Mouse (Mus musculus): Measurements from ENCODE around the gene Ppp3ca. TPM values are rescaled to one million over a fixed set of nuclear protein-coding genes. Genes with fewer than 3 reads are reported as not detected.

Ppp3ca gene
- total and polyA plus RNA-seq, 3 experiments: 17.4 to 40.6 (median 32.0) TPM

DNA sequence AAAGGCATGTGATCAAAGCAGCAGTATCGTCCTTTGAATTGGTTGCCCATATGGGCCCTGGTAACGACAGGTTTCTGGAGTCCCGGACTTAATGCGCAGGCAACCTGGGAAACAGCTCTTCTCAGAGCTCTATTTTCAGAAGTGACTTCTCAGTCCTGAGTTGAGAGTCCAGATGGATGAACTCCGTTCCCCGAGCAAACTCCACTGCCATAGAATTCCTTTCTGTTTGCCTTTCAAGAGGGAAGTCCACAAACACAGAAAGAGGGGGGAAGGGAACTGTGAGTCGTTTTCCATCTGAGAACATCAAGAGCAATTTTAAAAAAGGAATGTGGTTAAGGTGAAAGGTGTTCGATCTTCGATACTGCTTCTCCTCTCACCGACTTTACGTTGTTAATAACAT lies 312.1 kb downstream of the Ppp3ca start:
- no peaks in the 10 kb centered on the region for H3K9me3 ChIP-seq (replicated peaks; ENCODE audit: insufficient read depth, low read length)
- H3K9ac ChIP-seq (ENCODE audit: control insufficient read depth, low read depth, low read length, poor library complexity, severe bottlenecking): no peak overlapping the region
- no peaks in the 10 kb centered on the region for H3K79me2 ChIP-seq (ENCODE audit: control insufficient read depth, insufficient read depth, low read length, poor library complexity)
- no peak for DNase-seq (ENCODE audit: low read depth, low spot score)
- H3K36me3 ChIP-seq (ENCODE audit: control insufficient read depth in 1 of 2, insufficient read depth in 2 of 2, low read length in 2 of 2): no peaks in the 10 kb centered on the region
- H3K4me1 ChIP-seq (ENCODE audit: control insufficient read depth in 1 of 2, insufficient read depth in 2 of 2, low read length in 2 of 2): no peaks in the 10 kb centered on the region
- TF ChIP-seq KAT2A (conservative IDR thresholded peaks at IDR 0.05; ENCODE audit: low read depth, low read length): no peak
- no peak for TF ChIP-seq GATA1 (IDR thresholded peaks at IDR 0.05; ENCODE audit: low read depth, low read length)
- no peak for TF ChIP-seq SMC3 (IDR thresholded peaks at IDR 0.05; ENCODE audit: low read depth, low read length)
- no peak for TF ChIP-seq ELF1 (IDR thresholded peaks at IDR 0.05; ENCODE audit: low read depth, low read length)
- no peak for TF ChIP-seq BHLHE40 (IDR thresholded peaks at IDR 0.05; ENCODE audit: borderline replicate concordance, low read depth, low read length)
- TF ChIP-seq HCFC1 (IDR thresholded peaks at IDR 0.05; ENCODE audit: low read depth, low read length): no peak
- TF ChIP-seq MYC (IDR thresholded peaks at IDR 0.05; ENCODE audit: low read depth, low read length): no peak
- TF ChIP-seq USF2 (IDR thresholded peaks at IDR 0.05; ENCODE audit: borderline replicate concordance in 1 of 2, insufficient read depth in 1 of 2, low read depth in 1 of 2, low read length in 2 of 2): no peak
- TF ChIP-seq MAFK (IDR thresholded peaks at IDR 0.05; ENCODE audit: borderline replicate concordance, low read depth, low read length): no peak
- no peak for TF ChIP-seq RAD21 (IDR thresholded peaks at IDR 0.05; ENCODE audit: low read depth, low read length)
- TF ChIP-seq POLR2AphosphoS5 (IDR thresholded peaks at IDR 0.05; ENCODE audit: borderline replicate concordance, low read depth, low read length): no peak
- TF ChIP-seq TCF12 (IDR thresholded peaks at IDR 0.05; ENCODE audit: low read depth, low read length): no peak
- no peak overlapping the region for H3K4me3 ChIP-seq (ENCODE audit: control insufficient read depth in 1 of 2, insufficient read depth in 1 of 2, low read depth in 2 of 2, low read length in 2 of 2)
- H3K27me3 ChIP-seq (ENCODE audit: control insufficient read depth in 1 of 2, insufficient read depth in 2 of 2, low read length in 2 of 2): no peaks in the 10 kb centered on the region
- H3K27ac ChIP-seq (ENCODE audit: control insufficient read depth, low read depth, low read length): no peak overlapping the region

DNA sequence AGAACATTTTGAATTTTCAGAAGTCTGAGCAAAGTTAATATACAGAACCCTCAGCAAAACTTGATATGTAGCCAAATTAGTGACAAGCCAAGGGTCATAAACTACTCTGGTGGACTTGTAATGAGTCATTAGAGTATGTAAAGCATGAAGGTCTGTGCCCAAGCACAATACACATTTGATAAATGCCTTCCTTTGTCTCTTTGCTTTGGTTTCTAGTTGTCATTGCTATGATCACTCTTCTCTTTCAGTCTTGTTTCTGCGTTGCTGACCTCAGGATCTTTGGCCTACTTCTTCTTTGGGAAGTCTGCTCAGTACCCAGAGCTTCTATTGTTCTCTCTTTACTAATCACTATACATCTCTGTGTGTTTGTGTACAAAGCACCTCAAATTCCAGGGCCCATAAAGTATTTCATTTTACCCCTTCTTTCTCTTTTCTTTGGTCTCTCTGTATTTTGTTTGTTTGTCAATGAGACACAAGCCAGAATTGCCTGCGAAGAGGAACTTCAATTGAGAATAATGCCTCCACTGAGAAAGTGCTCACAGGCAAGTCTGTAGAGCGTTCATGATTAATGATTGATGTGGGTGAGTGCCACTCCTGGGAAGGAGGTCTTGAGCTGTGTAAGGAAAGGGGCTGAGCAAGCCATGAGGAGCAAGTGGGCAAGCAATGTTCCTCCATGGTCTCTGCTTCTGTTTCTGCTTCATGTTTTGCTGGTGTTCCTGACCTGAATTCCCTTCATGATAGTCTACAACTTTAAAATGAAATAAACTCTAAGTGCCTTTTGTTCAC lies 316.4 kb downstream of the Ppp3ca start:
- Histone ChIP-seq H3K36me3 (ENCODE audit: control insufficient read depth in 1 of 2, insufficient read depth in 2 of 2, low read length in 2 of 2) (no peaks in the 10 kb centered on the region), H3K27me3 (ENCODE audit: control insufficient read depth in 1 of 2, insufficient read depth in 2 of 2, low read length in 2 of 2) (no peaks in the 10 kb centered on the region), H3K9ac (ENCODE audit: control insufficient read depth, low read depth, low read length, poor library complexity, severe bottlenecking) (no peak overlapping the region), H3K27ac (ENCODE audit: control insufficient read depth, low read depth, low read length) (no peak overlapping the region), H3K79me2 (ENCODE audit: control insufficient read depth, insufficient read depth, low read length, poor library complexity) (no peaks in the 10 kb centered on the region), H3K4me1 (ENCODE audit: control insufficient read depth in 1 of 2, insufficient read depth in 2 of 2, low read length in 2 of 2) (no peaks in the 10 kb centered on the region), H3K9me3 (replicated peaks; ENCODE audit: insufficient read depth, low read length) (no peaks in the 10 kb centered on the region), H3K4me3 (ENCODE audit: control insufficient read depth in 1 of 2, insufficient read depth in 1 of 2, low read depth in 2 of 2, low read length in 2 of 2) (no peak overlapping the region)
- no peak for DNase-seq (ENCODE audit: low read depth, low spot score)
- TF ChIP-seq MAFK (IDR thresholded peaks at IDR 0.05; ENCODE audit: borderline replicate concordance, low read depth, low read length) (no peak), GATA1 (IDR thresholded peaks at IDR 0.05; ENCODE audit: low read depth, low read length) (no peak)

Data from MEL (cell line).